Mouse (Mus musculus) adrenal gland, adult 10 weeks (tissue): ENCODE results near the gene Esm1. TPM values are rescaled to one million over a fixed set of nuclear protein-coding genes. Genes with fewer than 3 reads are reported as not detected.

ENCODE experiments used
- polyA plus RNA-seq: library from polyadenylated mRNA; stranded (reverse); fragments of 350-450 nt; fragmentation: Illumina TruSeq; extraction: RNeasy Lipid Tissue Mini Kit (QIAGEN cat#74804); gene quantifications from one replicate; pipeline ENCODE4 v1.2.3, GENCODE M21; 2014; ENCODE audit warnings: low read depth, low replicate concordance

The Esm1 gene
- 55.2 TPM for polyA plus RNA-seq

DNA sequence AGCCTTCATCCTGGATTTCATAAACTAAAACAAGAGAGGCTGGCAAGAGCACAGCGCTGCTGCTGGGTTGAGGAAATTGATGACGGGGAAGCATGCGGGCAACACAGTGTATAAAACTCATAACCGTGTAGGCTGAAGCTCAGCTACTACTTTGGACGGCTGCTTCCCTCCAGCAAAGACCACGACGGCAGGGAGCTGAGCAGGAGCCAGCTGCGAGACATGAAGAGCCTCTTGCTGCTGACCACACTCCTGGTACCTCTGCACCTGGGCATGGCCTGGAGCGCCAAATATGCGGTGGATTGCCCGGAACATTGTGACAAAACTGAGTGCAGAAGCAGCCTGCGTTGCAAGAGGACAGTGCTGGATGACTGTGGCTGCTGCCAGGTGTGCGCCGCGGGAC is at the start of gene Esm1:
Gene Esm1 (plus strand): TSS at position 36 of the 400 bp plus-strand sequence.

DNA sequence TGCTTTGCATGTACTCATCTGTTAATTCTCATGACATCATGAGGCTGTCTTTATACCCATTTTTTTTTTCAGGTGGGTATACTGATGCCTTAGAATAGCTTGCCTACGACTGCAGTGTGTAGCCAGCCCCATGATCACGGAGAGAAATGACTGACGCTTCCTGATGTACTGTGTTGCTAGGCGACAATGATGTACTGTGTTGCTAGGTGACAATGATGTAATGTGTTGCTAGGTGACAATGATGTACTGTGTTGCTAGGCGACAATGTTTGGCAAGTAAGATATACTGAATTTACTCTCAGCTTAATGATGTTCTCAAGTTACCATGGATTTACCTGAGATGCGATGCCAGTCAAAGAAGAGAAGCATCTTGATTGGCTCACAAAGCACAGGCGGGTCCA is 16.4 kb downstream of the Esm1 start, which contains the start of gene Gzmk:
Gene Gzmk (minus strand): TSS at position 98 of the 400 bp plus-strand sequence.

Other genes starting within 250 kb of the Esm1 start
- not detected for gene Ccno, start 221.9 kb upstream of the Esm1 start, polyA plus RNA-seq
- gene Mcidas, start 215.8 kb upstream of the Esm1 start, polyA plus RNA-seq, result not detected
- not detected for gene Cdc20b, start 174.5 kb upstream of the Esm1 start, polyA plus RNA-seq
- gene Gpx8, start 163.2 kb upstream of the Esm1 start, polyA plus RNA-seq, result 309 TPM
- 5.0 TPM for gene Gzma, start 108.7 kb upstream of the Esm1 start, polyA plus RNA-seq
- not detected for gene Gzmk, start 16.2 kb downstream of the Esm1 start, polyA plus RNA-seq
- 0.93 TPM for gene BC067074, start 83.5 kb downstream of the Esm1 start, polyA plus RNA-seq